In genomic region chr10:127311476-127312355, GRCm38 (mm10) we compare ENCODE assay signal across 1 mouse cellular context.
TF ChIP-seq lines count a peak whose summit lies in the region.

Gene Mars (minus strand): TSS chr10:127311786.

TF ChIP-seq in CH12.LX, 34 proteins besides CTCF, POLR2A, EP300 and RAD21 (continued from another document):
- peak; percentile 93 for TF ChIP-seq SIN3A (IDR thresholded peaks at IDR 0.05; ENCODE audit: low read length)
- 0 out of 2 replicates have a peak, but pooled peaks have one; percentile 43 for TF ChIP-seq TBP (conservative IDR thresholded peaks at IDR 0.05; ENCODE audit: low read depth, low read length)
- peak; percentile 66; the same call in 1 of the 2 replicates for TF ChIP-seq GABPA (IDR thresholded peaks at IDR 0.05; ENCODE audit: insufficient replicate concordance, low read depth, low read length)
- no peak; the same call in 1 of the 2 replicates for TF ChIP-seq USF1 (IDR thresholded peaks at IDR 0.05; ENCODE audit: low read depth, low read length)
- TF ChIP-seq ZKSCAN1 (IDR thresholded peaks at IDR 0.05; ENCODE audit: borderline replicate concordance, low read depth, low read length): no peak
- TF ChIP-seq IRF4 (IDR thresholded peaks at IDR 0.05; ENCODE audit: low read depth, low read length): peak; percentile 77
- peak; percentile 45; the same call in 1 of the 2 replicates for TF ChIP-seq MEF2A (IDR thresholded peaks at IDR 0.05; ENCODE audit: borderline replicate concordance, low read depth, low read length)
- TF ChIP-seq ZC3H11A (IDR thresholded peaks at IDR 0.05; ENCODE audit: low read depth, low read length): no peak
- TF ChIP-seq MAX (IDR thresholded peaks at IDR 0.05; ENCODE audit: low read length): peak; percentile 90
- peak; percentile 96 for TF ChIP-seq ELF1 (IDR thresholded peaks at IDR 0.05; ENCODE audit: low read depth, low read length)
- no peak; the same call in 1 of the 2 replicates for TF ChIP-seq USF2 (conservative IDR thresholded peaks at IDR 0.05; ENCODE audit: low read depth, low read length)
- TF ChIP-seq CHD2 (IDR thresholded peaks at IDR 0.05; ENCODE audit: low read length): peak; percentile 12; the same call in 1 of the 2 replicates
- TF ChIP-seq ZNF384 (IDR thresholded peaks at IDR 0.05; ENCODE audit: low read depth, low read length): no peak
- peak; percentile 72 for TF ChIP-seq TCF12 (IDR thresholded peaks at IDR 0.05; ENCODE audit: low read depth, low read length)
- peak; percentile 92 for TF ChIP-seq KAT2A (IDR thresholded peaks at IDR 0.05; ENCODE audit: insufficient replicate concordance, low read length)
- TF ChIP-seq ZMIZ1 (IDR thresholded peaks at IDR 0.05; ENCODE audit: low read depth, low read length): peak; percentile 84
- TF ChIP-seq SMC3 (IDR thresholded peaks at IDR 0.05; ENCODE audit: low read depth, low read length): no peak
- TF ChIP-seq MAZ (IDR thresholded peaks at IDR 0.05; ENCODE audit: low read depth, low read length): peak; percentile 9; the same call in 1 of the 2 replicates
- TF ChIP-seq MAFK (IDR thresholded peaks at IDR 0.05; ENCODE audit: insufficient replicate concordance, low read length): 0 out of 2 replicates have a peak, but pooled peaks have one; percentile 56
- no peak for TF ChIP-seq JUN (IDR thresholded peaks at IDR 0.05; ENCODE audit: insufficient read depth, low read depth, low read length)
- no peak for TF ChIP-seq JUND (conservative IDR thresholded peaks at IDR 0.05; ENCODE audit: low read depth, low read length)
- no peak for TF ChIP-seq RCOR1 (conservative IDR thresholded peaks at IDR 0.05; ENCODE audit: low read depth, low read length)
TF ChIP-seq in CH12.LX: peak in this region for 22.
